Mouse (Mus musculus) ovary, postnatal 14 days (tissue): Measurements from ENCODE around the gene Cdh23.

ENCODE experiments used
- DNase-seq: peaks from one replicate; pipeline ENCODE4 v3.0.0; 2022; ENCODE audit warnings: low spot score

Cdh23 gene

GRCm38 (mm10) chr10:60474549-60474948 lies 221.7 kb downstream of the Cdh23 start:
- DNase-seq: no peak

GRCm38 (mm10) chr10:60473782-60474322 lies 222.4 kb downstream of the Cdh23 start:
- no peak for DNase-seq

- no peak for DNase-seq
Observed at GRCm38 (mm10) chr10:60467752-60468151, 228.5 kb downstream of the Cdh23 start.

GRCm38 (mm10) chr10:60463953-60464647 lies 232.2 kb downstream of the Cdh23 start:
- no peak for DNase-seq

- no peak for DNase-seq
Observed at GRCm38 (mm10) chr10:60456662-60457397, 239.5 kb downstream of the Cdh23 start.

GRCm38 (mm10) chr10:60455193-60455592 lies 241.1 kb downstream of the Cdh23 start:
- DNase-seq: no peak

- DNase-seq: no peak
Observed at GRCm38 (mm10) chr10:60447186-60447585, 249.1 kb downstream of the Cdh23 start.

- peak; percentile 45 for DNase-seq
Observed at GRCm38 (mm10) chr10:60445031-60445593, 251.2 kb downstream of the Cdh23 start.

- DNase-seq: no peak
Observed at GRCm38 (mm10) chr10:60443078-60443477, 253.2 kb downstream of the Cdh23 start.

GRCm38 (mm10) chr10:60442321-60442720 lies 254.0 kb downstream of the Cdh23 start:
- no peak for DNase-seq

GRCm38 (mm10) chr10:60432679-60433078 lies 263.6 kb downstream of the Cdh23 start:
- DNase-seq: no peak

- no peak for DNase-seq
Observed at GRCm38 (mm10) chr10:60430591-60430990, 265.7 kb downstream of the Cdh23 start.

GRCm38 (mm10) chr10:60430001-60430400 lies 266.3 kb downstream of the Cdh23 start:
- DNase-seq: no peak

GRCm38 (mm10) chr10:60422756-60423155 lies 273.5 kb downstream of the Cdh23 start:
- no peak for DNase-seq

GRCm38 (mm10) chr10:60419624-60420023 lies 276.7 kb downstream of the Cdh23 start:
- DNase-seq: no peak

- DNase-seq: peak; percentile 62
Observed at GRCm38 (mm10) chr10:60418137-60418536, 278.2 kb downstream of the Cdh23 start.

- DNase-seq: no peak
Observed at GRCm38 (mm10) chr10:60417041-60417440, 279.2 kb downstream of the Cdh23 start.

GRCm38 (mm10) chr10:60413756-60414155 lies 282.5 kb downstream of the Cdh23 start:
- DNase-seq: no peak

- DNase-seq: no peak
Observed at GRCm38 (mm10) chr10:60411794-60412193, 284.5 kb downstream of the Cdh23 start.

- peak; percentile 61 for DNase-seq
Observed at GRCm38 (mm10) chr10:60407831-60408230, 288.5 kb downstream of the Cdh23 start.

- DNase-seq: no peak
Observed at GRCm38 (mm10) chr10:60405460-60406177, 290.7 kb downstream of the Cdh23 start.
